In the genomic region with DNA sequence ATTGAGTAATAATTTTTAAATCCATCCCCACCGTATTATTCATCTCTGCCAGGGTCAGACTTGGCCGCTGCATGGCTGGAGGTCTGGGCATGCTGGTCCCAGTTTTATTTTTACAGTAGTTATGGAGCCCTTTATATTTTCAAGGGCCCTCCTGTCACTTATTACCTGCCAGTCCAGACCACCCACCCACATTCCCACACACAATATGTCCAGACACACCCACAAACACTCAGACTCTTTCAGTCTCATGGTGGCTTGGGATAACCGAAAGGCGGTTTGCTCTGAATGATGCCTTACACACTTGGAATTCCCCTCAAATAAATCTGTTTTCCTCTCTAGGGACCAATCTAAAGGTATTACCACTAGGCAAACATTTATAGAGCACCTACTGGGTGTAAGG, we compare ENCODE assay signal across 18 mouse cellular contexts. TPM values are rescaled to one million over a fixed set of nuclear protein-coding genes. Genes with fewer than 3 reads are reported as not detected.
DNase-seq lines count a peak whose midpoint lies in the region; ATAC-seq lines count a peak whose summit lies in the region.
"Had no signal": no experiment of that assay in that cellular context is flagged by ENCODE, and none has a peak within 500 bp of the region (broad histone marks: within the 10 kb centered on the region; RNA-seq: fewer than 3 reads in every experiment).

No protein-coding gene starts in this region.

- H3K4me2 ChIP-seq in neural tube, embryonic 11.5 days (ENCODE audit: low read depth): no peak overlapping the region
- no peak overlapping the region for H3K4me2 ChIP-seq in neural tube, embryonic 15.5 days
- H3K4me2 ChIP-seq in limb, embryonic 13.5 days (replicated peaks): no peak overlapping the region
- H3K4me2 ChIP-seq in hindbrain, embryonic 12.5 days (replicated peaks): no peak overlapping the region
- H3K4me2 ChIP-seq: embryonic facial prominence, embryonic 12.5 days; hindbrain, embryonic 14.5 days had no signal

- no peaks in the 10 kb centered on the region for H3K27me3 ChIP-seq in neural tube, embryonic 11.5 days (ENCODE audit: control insufficient read depth, insufficient read depth, low read length)
- H3K27me3 ChIP-seq in neural tube, embryonic 15.5 days (replicated peaks): no peaks in the 10 kb centered on the region
- H3K27me3 ChIP-seq in limb, embryonic 10.5 days (ENCODE audit: low read depth, poor library complexity, severe bottlenecking): no peaks in the 10 kb centered on the region
- H3K27me3 ChIP-seq in limb, embryonic 13.5 days: no peaks in the 10 kb centered on the region; the same call in 1 of the 2 replicates
- H3K27me3 ChIP-seq in hindbrain, embryonic 12.5 days: no peaks in the 10 kb centered on the region
- H3K27me3 ChIP-seq: embryonic facial prominence, embryonic 12.5 days had no signal

- 65% methylated on average over 4 of the region's 4 CpGs for WGBS in neural tube, embryonic 11.5 days
- 73% methylated on average over 4 of the region's 4 CpGs for WGBS in neural tube, embryonic 15.5 days
- WGBS in limb, embryonic 10.5 days: 89% methylated on average over 4 of the region's 4 CpGs
- 51% methylated on average over 4 of the region's 4 CpGs for WGBS in limb, embryonic 13.5 days
- 78% methylated on average over 4 of the region's 4 CpGs for WGBS in hindbrain, embryonic 12.5 days

- H3K4me1 ChIP-seq in neural tube, embryonic 11.5 days (ENCODE audit: control insufficient read depth, insufficient read depth, low read length): no peaks in the 10 kb centered on the region
- no peaks in the 10 kb centered on the region for H3K4me1 ChIP-seq in neural tube, embryonic 15.5 days
- H3K4me1 ChIP-seq in limb, embryonic 10.5 days: peaks cover 20% of the 10 kb centered on the region
- peaks cover 24% of the 10 kb centered on the region for H3K4me1 ChIP-seq in limb, embryonic 13.5 days
- H3K4me1 ChIP-seq in hindbrain, embryonic 12.5 days: no peaks in the 10 kb centered on the region

- H3K9me3 ChIP-seq in neural tube, embryonic 11.5 days (ENCODE audit: control insufficient read depth, low read length): no peaks in the 10 kb centered on the region
- no peaks in the 10 kb centered on the region for H3K9me3 ChIP-seq in neural tube, embryonic 15.5 days (replicated peaks)
- H3K9me3 ChIP-seq in limb, embryonic 10.5 days (replicated peaks): no peaks in the 10 kb centered on the region
- H3K9me3 ChIP-seq in limb, embryonic 13.5 days: no peaks in the 10 kb centered on the region
- H3K9me3 ChIP-seq in hindbrain, embryonic 12.5 days (replicated peaks): no peaks in the 10 kb centered on the region
- H3K9me3 ChIP-seq: embryonic facial prominence, embryonic 12.5 days; heart, embryonic 10.5 days had no signal

- no peak overlapping the region for H3K27ac ChIP-seq in neural tube, embryonic 11.5 days (ENCODE audit: low read depth, low read length)
- H3K27ac ChIP-seq in neural tube, embryonic 15.5 days (replicated peaks): no peak overlapping the region
- peak overlapping the region; percentile 80 for H3K27ac ChIP-seq in limb, embryonic 10.5 days
- peak overlapping the region; percentile 63; the same call in 1 of the 2 replicates for H3K27ac ChIP-seq in limb, embryonic 13.5 days
- H3K27ac ChIP-seq in hindbrain, embryonic 12.5 days: no peak overlapping the region
- H3K27ac ChIP-seq: embryonic facial prominence, embryonic 12.5 days; gastrocnemius, adult 2 months; heart, embryonic 10.5 days; hindbrain, embryonic 14.5 days had no signal

- no peak for DNase-seq in neural tube, embryonic 11.5 days (ENCODE audit: low spot score)
- no peak for DNase-seq in limb, embryonic 10.5 days (ENCODE audit: low spot score)
- no peak for DNase-seq in lung, postnatal 36 days
- DNase-seq: adrenal gland, adult 2 months; cerebellum, adult 11 months; cerebellum, adult 8-10 months; cerebellum, postnatal 14 days; gastrocnemius, adult 2 months; gastrocnemius, postnatal 25 days; heart, postnatal 10 days; heart, postnatal 4 days had no signal

- no peak overlapping the region for H3K9ac ChIP-seq in neural tube, embryonic 11.5 days (ENCODE audit: low read length)
- no peak overlapping the region for H3K9ac ChIP-seq in neural tube, embryonic 15.5 days (replicated peaks)
- no peak overlapping the region for H3K9ac ChIP-seq in limb, embryonic 13.5 days
- H3K9ac ChIP-seq in hindbrain, embryonic 12.5 days: no peak overlapping the region
- H3K9ac ChIP-seq: embryonic facial prominence, embryonic 12.5 days; hindbrain, embryonic 14.5 days had no signal

- no peak overlapping the region for H3K4me3 ChIP-seq in neural tube, embryonic 11.5 days (ENCODE audit: low read depth, low read length)
- H3K4me3 ChIP-seq in neural tube, embryonic 15.5 days (replicated peaks): no peak overlapping the region
- H3K4me3 ChIP-seq in limb, embryonic 10.5 days: no peak overlapping the region
- no peak overlapping the region for H3K4me3 ChIP-seq in limb, embryonic 13.5 days
- no peak overlapping the region for H3K4me3 ChIP-seq in hindbrain, embryonic 12.5 days
- H3K4me3 ChIP-seq: embryonic facial prominence, embryonic 12.5 days; gastrocnemius, adult 2 months; heart, embryonic 10.5 days had no signal

- peak; percentile 45; the same call in 1 of the 2 replicates for ATAC-seq in neural tube, embryonic 11.5 days (ENCODE audit: insufficient read depth, low FRiP score, low TSS enrichment)
- no peak for ATAC-seq in neural tube, embryonic 15.5 days (ENCODE audit: low FRiP score)
- ATAC-seq in limb, embryonic 13.5 days (ENCODE audit: low FRiP score, low read depth): peak; percentile 64
- no peak for ATAC-seq in hindbrain, embryonic 12.5 days (ENCODE audit: low FRiP score)
- ATAC-seq: forebrain, embryonic 14.5 days had no signal

- no peaks in the 10 kb centered on the region for H3K36me3 ChIP-seq in neural tube, embryonic 11.5 days (ENCODE audit: control insufficient read depth, insufficient read depth, low read length)
- no peaks in the 10 kb centered on the region for H3K36me3 ChIP-seq in neural tube, embryonic 15.5 days
- H3K36me3 ChIP-seq in limb, embryonic 10.5 days: no peaks in the 10 kb centered on the region
- no peaks in the 10 kb centered on the region for H3K36me3 ChIP-seq in limb, embryonic 13.5 days
- H3K36me3 ChIP-seq in hindbrain, embryonic 12.5 days: no peaks in the 10 kb centered on the region
- H3K36me3 ChIP-seq: embryonic facial prominence, embryonic 12.5 days; heart, embryonic 10.5 days had no signal

RNA-seq across cellular contexts. Expression of gene Mettl11b, which starts 55.1 kb away (rescaled TPM):
- not detected in 2 replicates for polyA plus RNA-seq in neural tube, embryonic 11.5 days (2014; fragmentation: Nextera tagmentation; extraction: Ambion mirVana)
- polyA plus RNA-seq in neural tube, embryonic 15.5 days (2015; fragmentation: Nextera tagmentation; extraction: Ambion mirVana): 0.12 TPM in 1 of 2 replicates, not detected in the other
- 0.08 TPM in 1 of 2 replicates, not detected in the other for polyA plus RNA-seq in limb, embryonic 10.5 days (2016; fragmentation: Nextera tagmentation; extraction: Ambion mirVana)
- polyA plus RNA-seq in limb, embryonic 13.5 days (2015; fragmentation: Nextera tagmentation; extraction: Ambion mirVana): 0.18 TPM in 1 of 2 replicates, not detected in the other
- polyA plus RNA-seq in hindbrain, embryonic 12.5 days (2016; fragmentation: Nextera tagmentation; extraction: Ambion mirVana): 1.6 and 1.9 TPM in 2 replicates
- polyA plus RNA-seq: adrenal gland, adult 2 months; heart, embryonic 10.5 days; hindbrain, embryonic 14.5 days had no signal

Comparison
In these comparisons a context has a peak if more than half of its experiments do, and no peak if none do; other contexts are left out.
1. ATAC-seq: peak in neural tube, embryonic 11.5 days (single experiment) and limb, embryonic 13.5 days (single experiment); none in neural tube, embryonic 15.5 days (single experiment) and hindbrain, embryonic 12.5 days (single experiment).
2. H3K27ac ChIP-seq: peak in limb, embryonic 10.5 days (single experiment) and limb, embryonic 13.5 days (single experiment); none in neural tube, embryonic 11.5 days (single experiment), neural tube, embryonic 15.5 days (single experiment) and hindbrain, embryonic 12.5 days (single experiment).